Mouse (Mus musculus): ENCODE results near the gene Nlrc4.

DNA sequence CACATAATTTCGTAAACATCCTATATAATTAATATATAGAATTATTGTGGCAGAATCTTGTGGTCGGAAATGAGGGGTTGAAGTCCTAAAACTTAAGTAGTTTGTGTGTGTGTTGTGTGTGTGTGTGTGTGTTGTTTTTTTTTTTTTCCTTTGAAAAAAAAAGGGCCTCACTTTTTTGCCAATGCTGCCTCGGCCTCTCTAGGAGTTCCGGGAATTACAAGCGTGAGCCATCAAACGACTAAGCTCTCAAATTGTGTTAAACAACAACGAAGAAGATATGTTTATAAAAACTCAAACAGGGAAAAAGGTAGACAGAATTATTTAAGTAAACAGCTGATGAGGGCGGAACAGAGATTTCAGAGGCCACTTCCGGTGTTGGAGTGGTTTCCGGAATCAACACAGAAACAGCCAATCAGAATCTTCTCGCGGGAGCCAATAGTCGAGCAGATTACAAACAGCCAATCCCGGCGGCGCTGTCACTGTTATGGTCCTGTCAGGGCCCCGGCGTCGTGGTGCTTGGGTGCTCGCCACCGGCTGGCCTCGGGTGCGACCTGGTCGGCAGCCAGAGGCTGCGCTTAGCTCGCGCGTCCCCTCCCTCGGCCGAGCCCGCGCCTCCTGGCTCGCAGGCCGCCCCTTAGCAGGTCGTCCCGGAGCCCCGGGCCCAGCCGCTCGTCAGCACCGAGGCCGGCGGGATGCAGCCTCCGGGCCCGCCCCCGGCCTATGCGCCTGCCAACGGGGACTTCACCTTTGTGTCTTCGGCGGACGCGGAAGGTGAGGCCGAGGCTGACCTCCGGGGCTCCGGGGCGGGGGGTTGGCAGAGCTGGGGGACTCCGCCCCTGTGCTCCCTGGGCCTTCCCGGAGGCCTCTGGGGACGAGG, 30.3 kb upstream of the Nlrc4 start, which contains the start of gene Yipf4:
- TF ChIP-seq POLR2A (IDR thresholded peaks at IDR 0.05; ENCODE audit: low read depth, low read length) (peak; percentile 90), CTCF (IDR thresholded peaks at IDR 0.05; ENCODE audit: extremely low read depth, insufficient read depth, insufficient read length, insufficient replicate concordance) (no peak)
